Mouse (Mus musculus) limb, embryonic 14.5 days (tissue): ENCODE data around the gene Arl15. TPM values are rescaled to one million over a fixed set of nuclear protein-coding genes. Genes with fewer than 3 reads are reported as not detected.

ENCODE experiments used
- ATAC-seq: fragments of 200-750 bp; cut with Nextera tagmentation; 2 replicates; pipeline ENCODE4 v1.8.0; 2017; ENCODE audit warnings: low read depth, moderate number of reproducible peaks, moderate TSS enrichment; ENCODE audit not compliant: low FRiP score
- DNase-seq: peaks from one replicate; pipeline ENCODE4 v3.0.0-alpha.2; 2015; ENCODE audit warnings: low spot score
- H3K27ac ChIP-seq: fragments of 300-500 bp; sonication (generic); replicated peaks from 2 replicates; pipeline ENCODE4 v1.5.1; 2014; ENCODE audit warnings: low read depth, mild to moderate bottlenecking, low read length, moderate library complexity, mixed read lengths
- H3K27me3 ChIP-seq: fragments of 300-500 bp; sonication (generic); 2 replicates; pipeline ENCODE4 v1.6.1; 2014; ENCODE audit warnings: low read length, mixed read lengths; ENCODE audit not compliant: control insufficient read depth, insufficient read depth
- H3K36me3 ChIP-seq: fragments of 300-500 bp; sonication (generic); 2 replicates; pipeline ENCODE4 v1.6.1; 2014; ENCODE audit warnings: mild to moderate bottlenecking, low read length, moderate library complexity, mixed read lengths; ENCODE audit not compliant: control insufficient read depth, insufficient read depth
- H3K4me1 ChIP-seq: fragments of 300-500 bp; sonication (generic); 2 replicates; pipeline ENCODE4 v1.6.1; 2014; ENCODE audit warnings: antibody characterized with exemption, low read length, mixed read lengths; ENCODE audit not compliant: control insufficient read depth, insufficient read depth
- H3K4me2 ChIP-seq: fragments of 300-500 bp; sonication (generic); replicated peaks from 2 replicates; pipeline ENCODE4 v1.6.1; 2014; ENCODE audit warnings: low read depth, mild to moderate bottlenecking, low read length, moderate library complexity; ENCODE audit not compliant: severe bottlenecking
- H3K4me3 ChIP-seq: fragments of 300-500 bp; sonication (generic); replicated peaks from 2 replicates; pipeline ENCODE4 v1.5.1; 2014; ENCODE audit warnings: low read length
- H3K9ac ChIP-seq: fragments of 300-500 bp; sonication (generic); 2 replicates; pipeline ENCODE4 v1.6.1; 2014; ENCODE audit warnings: mild to moderate bottlenecking, low read depth, low read length, moderate library complexity; ENCODE audit not compliant: severe bottlenecking
- H3K9me3 ChIP-seq: fragments of 300-500 bp; sonication (generic); 2 replicates; pipeline ENCODE4 v1.6.1; 2016; ENCODE audit warnings: low read length; ENCODE audit not compliant: control insufficient read depth
- POLR2A ChIP-seq: fragments of 200-500 bp; IDR thresholded peaks from 2 replicates; pipeline ENCODE4 v1.8.0; 2012; ENCODE audit warnings: inconsistent platforms, mild to moderate bottlenecking, moderate library complexity, borderline replicate concordance; ENCODE audit not compliant: insufficient read depth, insufficient read length; ENCODE audit errors: extremely low read depth
- WGBS: fragments of 180-500 bp; shearing (Covaris S2); extraction: QIAGEN DNeasy Blood & Tissue Kit; methylation state at CpG from one replicate; pipeline ENCODE4 v1.1.7; 2014; 5-methylcytosine and 5-hydroxymethylcytosine counted together
- polyA plus RNA-seq, 2 experiments: library from polyadenylated mRNA; depleted of rRNA in 1 of 2; stranded (reverse) in 1 of 2; unstranded in 1 of 2; fragments of >200 nt; fragmentation: Nextera tagmentation in 1 of 2; extraction: Ambion mirVana in 1 of 2; gene quantifications; 2 replicates each; pipeline versions ENCODE4 v1.2.1 to v1.2.3; 2012 to 2014

Gene Arl15
- polyA plus RNA-seq, 2 experiments, result 10.1 to 10.7 TPM

- H3K27ac ChIP-seq, result no peak overlapping the region
- no peak overlapping the region for H3K9ac ChIP-seq
- no peak for TF ChIP-seq POLR2A
- H3K36me3 ChIP-seq, result peaks cover 4% of the 10 kb centered on the region; the same call in 1 of the 2 replicates
- no peaks in the 10 kb centered on the region for H3K4me1 ChIP-seq
- no peak overlapping the region for H3K4me2 ChIP-seq
- 88% methylated on average over 7 of the region's 7 CpGs for WGBS
- no peaks in the 10 kb centered on the region for H3K9me3 ChIP-seq
- no peak for DNase-seq
- H3K27me3 ChIP-seq, result no peaks in the 10 kb centered on the region
- ATAC-seq, result no peak
- H3K4me3 ChIP-seq, result no peak overlapping the region
These were observed 313.2 kb downstream of the Arl15 start for GRCm38 (mm10) chr13:114107499-114107898.

GRCm38 (mm10) chr13:114109441-114109840, 315.1 kb downstream of the Arl15 start:
- DNase-seq, result no peak
- Histone ChIP-seq H3K4me3 (no peak overlapping the region), H3K36me3 (no peaks in the 10 kb centered on the region), H3K27ac (no peak overlapping the region), H3K27me3 (no peaks in the 10 kb centered on the region), H3K9ac (no peak overlapping the region), H3K9me3 (no peaks in the 10 kb centered on the region), H3K4me1 (peaks cover 5% of the 10 kb centered on the region; the same call in 1 of the 2 replicates), H3K4me2 (no peak overlapping the region)
- ATAC-seq, result no peak
- 80% methylated on average over 10 of the region's 10 CpGs for WGBS
- no peak for TF ChIP-seq POLR2A

GRCm38 (mm10) chr13:114109845-114110244, 315.5 kb downstream of the Arl15 start:
- Histone ChIP-seq H3K27me3 (no peaks in the 10 kb centered on the region), H3K4me2 (no peak overlapping the region), H3K36me3 (no peaks in the 10 kb centered on the region), H3K9me3 (no peaks in the 10 kb centered on the region), H3K4me3 (no peak overlapping the region), H3K4me1 (peaks cover 5% of the 10 kb centered on the region; the same call in 1 of the 2 replicates), H3K9ac (no peak overlapping the region), H3K27ac (no peak overlapping the region)
- no peak for DNase-seq
- no peak for ATAC-seq
- TF ChIP-seq POLR2A, result no peak
- WGBS, result 34% methylated on average over 4 of the region's 4 CpGs

GRCm38 (mm10) chr13:114113516-114113915, 319.2 kb downstream of the Arl15 start:
- Histone ChIP-seq H3K36me3 (no peaks in the 10 kb centered on the region), H3K27ac (no peak overlapping the region), H3K4me2 (no peak overlapping the region), H3K9ac (no peak overlapping the region), H3K9me3 (no peaks in the 10 kb centered on the region), H3K4me1 (peaks cover 10% of the 10 kb centered on the region), H3K4me3 (no peak overlapping the region), H3K27me3 (no peaks in the 10 kb centered on the region)
- no peak for DNase-seq
- TF ChIP-seq POLR2A, result no peak
- WGBS, result 58% methylated on average over 2 of the region's 2 CpGs
- no peak for ATAC-seq

- no peak for DNase-seq
These were observed 320.3 kb downstream of the Arl15 start for GRCm38 (mm10) chr13:114114586-114114985.

GRCm38 (mm10) chr13:114115106-114115505, 320.8 kb downstream of the Arl15 start:
- Histone ChIP-seq H3K4me1 (peaks cover 21% of the 10 kb centered on the region), H3K4me2 (no peak overlapping the region), H3K9me3 (no peaks in the 10 kb centered on the region), H3K27me3 (no peaks in the 10 kb centered on the region), H3K36me3 (no peaks in the 10 kb centered on the region), H3K9ac (no peak overlapping the region), H3K4me3 (no peak overlapping the region), H3K27ac (no peak overlapping the region)
- DNase-seq, result no peak
- WGBS, result 93% methylated on average over 4 of the region's 4 CpGs
- no peak for ATAC-seq
- no peak for TF ChIP-seq POLR2A

More at GRCm38 (mm10) chr13:114114586-114114985, 320.3 kb downstream of the Arl15 start:
- no peak overlapping the region for H3K4me2 ChIP-seq
- ATAC-seq, result no peak
- no peak for TF ChIP-seq POLR2A
- no peak overlapping the region for H3K27ac ChIP-seq
- WGBS, result 93% methylated on average over 12 of the region's 12 CpGs
- H3K9me3 ChIP-seq, result no peaks in the 10 kb centered on the region
- H3K36me3 ChIP-seq, result no peaks in the 10 kb centered on the region
- H3K9ac ChIP-seq, result no peak overlapping the region
- no peak overlapping the region for H3K4me3 ChIP-seq
- peaks cover 21% of the 10 kb centered on the region for H3K4me1 ChIP-seq
- H3K27me3 ChIP-seq, result no peaks in the 10 kb centered on the region
